Mouse (Mus musculus) midbrain, embryonic 15.5 days (tissue): ENCODE results near the gene Dlg3. TPM values are rescaled to one million over a fixed set of nuclear protein-coding genes. Genes with fewer than 3 reads are reported as not detected.

Experiments used
- ATAC-seq: fragments of 200-750 bp; cut with Nextera tagmentation; replicated peaks from 2 replicates; pipeline ENCODE4 v1.8.0; 2017; ENCODE audit warnings: moderate TSS enrichment
- H3K27ac ChIP-seq: fragments of 300-500 bp; sonication (generic); 2 replicates; pipeline ENCODE4 v1.5.1; 2015; ENCODE audit warnings: mild to moderate bottlenecking, inconsistent platforms
- H3K27me3 ChIP-seq: fragments of 300-500 bp; sonication (generic); replicated peaks from 2 replicates; pipeline ENCODE4 v1.6.1; 2015; ENCODE audit warnings: inconsistent platforms
- H3K36me3 ChIP-seq: fragments of 300-500 bp; sonication (generic); replicated peaks from 2 replicates; pipeline ENCODE4 v1.6.1; 2015; ENCODE audit warnings: inconsistent platforms
- H3K4me1 ChIP-seq: fragments of 300-500 bp; sonication (generic); 2 replicates; pipeline ENCODE4 v1.6.1; 2015; ENCODE audit warnings: inconsistent platforms
- H3K4me2 ChIP-seq: fragments of 300-500 bp; sonication (generic); 2 replicates; pipeline ENCODE4 v1.6.1; 2015; ENCODE audit warnings: inconsistent platforms, mild to moderate bottlenecking, moderate library complexity
- H3K4me3 ChIP-seq: fragments of 300-500 bp; sonication (generic); 2 replicates; pipeline ENCODE4 v1.5.1; 2015; ENCODE audit warnings: mild to moderate bottlenecking, inconsistent platforms
- H3K9ac ChIP-seq: fragments of 300-500 bp; sonication (generic); 2 replicates; pipeline ENCODE4 v1.6.1; 2015; ENCODE audit warnings: mild to moderate bottlenecking, inconsistent platforms
- H3K9me3 ChIP-seq: fragments of 300-500 bp; sonication (generic); 2 replicates; pipeline ENCODE4 v1.6.1; 2016; ENCODE audit warnings: inconsistent platforms
- WGBS: fragments of 180-500 bp; shearing (Covaris S2); methylation state at CpG from one replicate; pipeline ENCODE4 v1.1.7; 2015; ENCODE audit warnings: mixed read lengths; 5-methylcytosine and 5-hydroxymethylcytosine counted together
- polyA plus RNA-seq: library from polyadenylated mRNA; unstranded; fragments of >200 nt; fragmentation: Nextera tagmentation; extraction: Ambion mirVana; gene quantifications from 2 replicates; pipeline ENCODE4 v1.2.1, GENCODE M21; 2015

The Dlg3 gene
- polyA plus RNA-seq = 6.2 and 6.6 TPM in 2 replicates

DNA sequence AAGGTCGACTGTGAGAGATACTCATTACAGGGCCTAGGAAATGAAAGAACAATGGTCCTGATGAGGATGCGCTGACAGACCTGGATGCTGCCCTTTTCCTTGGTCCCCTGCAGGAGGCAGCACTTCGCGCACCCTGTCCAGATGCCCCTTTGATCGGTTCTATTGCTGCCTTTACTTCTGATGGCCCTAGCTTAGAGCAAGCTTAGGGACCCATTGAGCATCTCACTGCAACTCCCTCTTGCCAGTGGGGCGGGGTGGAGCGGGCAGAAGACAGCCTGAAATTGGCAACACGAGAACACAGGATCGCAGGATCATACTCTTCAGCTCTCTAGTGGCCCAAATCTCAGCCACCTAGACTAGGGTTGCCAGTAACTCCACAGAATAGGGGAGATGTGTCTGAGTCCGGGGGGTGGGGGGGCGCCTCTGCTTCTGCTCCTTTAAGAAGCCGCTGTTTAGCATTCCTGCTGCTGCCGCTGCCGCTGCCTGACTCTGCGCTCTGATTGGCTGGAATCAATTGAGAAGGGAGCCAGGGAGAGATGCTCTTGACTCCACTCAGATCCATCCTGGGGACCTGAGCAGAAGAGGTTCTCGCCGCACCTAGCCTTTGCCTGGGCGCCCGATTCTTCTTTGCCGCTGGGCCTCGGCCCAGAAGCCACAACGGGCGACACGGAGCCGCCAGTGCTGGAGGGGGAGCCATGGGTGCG is at the start of gene Dlg3:
TSS of gene Dlg3 (plus strand) at position 542 of the 704 bp plus-strand sequence.
- Histone ChIP-seq H3K27me3 (no peaks in the 10 kb centered on the region), H3K27ac (peak within 1 kb of the TSS; percentile 91), H3K4me1 (peaks cover 11% of the 10 kb centered on the region; the same call in 1 of the 2 replicates), H3K36me3 (no peaks in the 10 kb centered on the region), H3K9me3 (no peaks in the 10 kb centered on the region), H3K9ac (peak within 1 kb of the TSS; percentile 85), H3K4me3 (peak within 1 kb of the TSS; percentile 77), H3K4me2 (peak within 1 kb of the TSS; percentile 58)
- WGBS = 24% methylated on average over 26 of the region's 26 CpGs
- peak; percentile 94 for ATAC-seq

- Histone ChIP-seq H3K27ac (peak overlapping the region; percentile 72), H3K27me3 (0 out of 2 replicates have a peak, but pooled peaks cover 4% of the 10 kb centered on the region), H3K9ac (no peak overlapping the region), H3K36me3 (no peaks in the 10 kb centered on the region), H3K4me3 (no peak overlapping the region), H3K4me2 (no peak overlapping the region), H3K9me3 (no peaks in the 10 kb centered on the region), H3K4me1 (peaks cover 14% of the 10 kb centered on the region)
- 15% methylated on average over 1 of the region's 1 CpGs for WGBS
- ATAC-seq = peak; percentile 60
Measured at GRCm38 (mm10) chrX:100728947-100729346, 38.6 kb upstream of the Dlg3 start.

DNA sequence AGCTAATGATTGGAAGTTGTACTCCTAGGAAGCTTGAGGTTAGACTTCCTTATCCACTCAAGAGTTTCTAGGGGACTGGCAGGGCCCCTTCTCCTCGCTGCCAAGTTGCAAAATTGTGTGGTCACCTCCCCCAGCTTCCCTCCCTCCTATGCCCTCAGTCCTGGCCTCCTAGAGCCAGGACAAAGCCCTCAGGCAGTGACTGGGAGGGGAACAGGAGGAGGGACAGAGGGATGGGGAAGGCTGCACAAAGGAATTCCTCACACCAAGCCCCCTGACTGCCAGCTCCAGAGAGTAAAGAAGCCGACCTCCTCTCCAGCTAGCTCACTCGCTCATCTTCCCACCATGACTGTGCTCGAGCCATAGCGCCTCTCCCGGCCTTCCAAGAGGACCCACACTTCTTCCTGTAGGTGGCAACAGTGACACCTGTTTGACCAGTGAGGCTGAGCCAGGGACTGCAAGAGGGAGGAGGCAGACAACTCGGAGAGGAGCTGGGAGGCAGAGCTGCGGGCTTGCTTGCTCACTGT is 37.8 kb upstream of the Dlg3 start, which contains the start of gene Gdpd2:
TSS of gene Gdpd2 (plus strand) at position 209 of the 524 bp plus-strand sequence.
- H3K4me2 ChIP-seq = peak within 1 kb of the TSS; percentile 53
- H3K9me3 ChIP-seq = no peaks in the 10 kb centered on the region
- peak; percentile 90 for ATAC-seq
- H3K4me3 ChIP-seq = peak within 1 kb of the TSS; percentile 37
- H3K27me3 ChIP-seq = 0 out of 2 replicates have a peak, but pooled peaks cover 4% of the 10 kb centered on the region
- WGBS = 21% methylated on average over 8 of the region's 8 CpGs
- H3K9ac ChIP-seq = peak within 1 kb of the TSS; percentile 45; the same call in 1 of the 2 replicates
- H3K4me1 ChIP-seq = peaks cover 14% of the 10 kb centered on the region
- peak within 1 kb of the TSS; percentile 72 for H3K27ac ChIP-seq
- no peaks in the 10 kb centered on the region for H3K36me3 ChIP-seq

GRCm38 (mm10) chrX:100730266-100730665 is 37.3 kb upstream of the Dlg3 start:
- Histone ChIP-seq H3K9ac (peak overlapping the region; percentile 45; the same call in 1 of the 2 replicates), H3K27me3 (0 out of 2 replicates have a peak, but pooled peaks cover 4% of the 10 kb centered on the region), H3K4me1 (peaks cover 14% of the 10 kb centered on the region), H3K4me3 (peak overlapping the region; percentile 37), H3K27ac (peak overlapping the region; percentile 72), H3K4me2 (peak overlapping the region; percentile 53), H3K36me3 (no peaks in the 10 kb centered on the region), H3K9me3 (no peaks in the 10 kb centered on the region)
- ATAC-seq = peak; percentile 61
- 33% methylated on average over 8 of the region's 8 CpGs for WGBS

GRCm38 (mm10) chrX:100734359-100734758 is 33.2 kb upstream of the Dlg3 start:
- Histone ChIP-seq H3K4me2 (no peak overlapping the region), H3K9ac (no peak overlapping the region), H3K4me3 (no peak overlapping the region), H3K36me3 (no peaks in the 10 kb centered on the region), H3K27ac (no peak overlapping the region), H3K4me1 (peaks cover 8% of the 10 kb centered on the region), H3K27me3 (0 out of 2 replicates have a peak, but pooled peaks cover 4% of the 10 kb centered on the region), H3K9me3 (no peaks in the 10 kb centered on the region)
- ATAC-seq = no peak
- 81% methylated on average over 7 of the region's 7 CpGs for WGBS

DNA sequence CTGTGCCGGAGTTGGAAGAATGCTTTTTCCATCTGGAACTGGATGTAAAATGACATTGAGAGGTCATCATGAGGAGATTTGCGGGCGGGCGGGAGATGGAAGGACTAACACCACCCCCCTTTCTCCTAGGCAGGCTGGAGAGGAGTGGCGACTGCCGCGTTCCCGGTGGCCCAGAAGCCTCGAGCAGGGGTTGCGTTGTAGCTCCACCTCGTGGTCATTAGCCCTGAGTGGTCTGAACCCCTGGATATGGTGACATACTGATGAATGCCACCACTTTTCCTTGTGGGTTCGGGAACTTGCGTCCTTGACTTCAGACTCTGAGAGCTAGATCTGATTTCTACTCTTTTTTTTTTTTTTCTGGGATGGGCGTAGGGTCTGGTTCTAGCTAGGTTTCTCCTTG is 28.6 kb upstream of the Dlg3 start:
- Histone ChIP-seq H3K27me3 (no peaks in the 10 kb centered on the region), H3K4me3 (peak overlapping the region; percentile 33), H3K4me1 (0 out of 2 replicates have a peak, but pooled peaks cover 8% of the 10 kb centered on the region), H3K9me3 (no peaks in the 10 kb centered on the region), H3K27ac (peak overlapping the region; percentile 25; the same call in 1 of the 2 replicates), H3K36me3 (no peaks in the 10 kb centered on the region), H3K4me2 (peak overlapping the region; percentile 52), H3K9ac (no peak overlapping the region)
- ATAC-seq = peak; percentile 87
- WGBS = 22% methylated on average over 14 of the region's 14 CpGs

DNA sequence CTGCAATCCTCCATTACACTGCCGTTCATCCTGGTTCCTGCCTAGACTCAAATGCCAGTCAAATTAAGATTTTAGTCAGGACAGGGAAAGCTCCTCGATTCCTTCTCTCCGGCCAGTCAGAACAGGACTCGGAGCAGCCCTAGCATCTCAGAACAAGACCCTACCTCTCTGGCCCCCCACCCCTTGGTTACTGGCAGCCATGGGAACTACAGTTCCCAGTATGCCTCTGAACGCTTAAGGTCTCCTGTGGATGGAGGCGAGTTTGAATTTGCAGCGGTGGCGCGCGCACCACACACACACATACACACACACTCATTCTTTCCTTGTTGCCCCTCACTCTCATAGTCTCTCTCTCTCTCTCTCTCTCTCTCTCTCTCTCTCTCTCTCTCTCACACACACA is 28.1 kb upstream of the Dlg3 start:
- 37% methylated on average over 10 of the region's 10 CpGs for WGBS
- Histone ChIP-seq H3K36me3 (no peaks in the 10 kb centered on the region), H3K9me3 (no peaks in the 10 kb centered on the region), H3K4me3 (peak overlapping the region; percentile 33), H3K9ac (no peak overlapping the region), H3K4me2 (peak overlapping the region; percentile 52), H3K27me3 (no peaks in the 10 kb centered on the region), H3K27ac (peak overlapping the region; percentile 25; the same call in 1 of the 2 replicates), H3K4me1 (0 out of 2 replicates have a peak, but pooled peaks cover 8% of the 10 kb centered on the region)
- peak; percentile 88 for ATAC-seq

DNA sequence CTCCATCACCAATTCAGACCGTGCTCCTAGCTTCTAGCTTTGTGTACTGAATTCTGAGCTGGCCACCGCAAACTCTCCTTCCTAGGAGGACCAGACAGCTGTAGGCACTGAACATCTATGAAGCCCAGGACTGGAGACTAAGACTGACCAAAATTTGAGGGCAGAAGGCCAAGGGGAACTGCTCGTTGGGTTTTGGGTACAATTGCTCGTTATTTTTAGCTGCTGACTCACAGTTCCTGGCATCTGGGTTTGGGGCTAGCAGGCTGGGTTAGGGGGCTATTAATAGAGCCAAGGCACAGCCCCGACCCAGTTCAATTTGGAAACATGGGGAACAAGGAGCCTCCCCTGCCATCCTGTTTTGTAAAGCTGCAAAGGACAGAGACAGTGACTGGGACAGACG is 26.7 kb upstream of the Dlg3 start:
- no peaks in the 10 kb centered on the region for H3K27me3 ChIP-seq
- 62% methylated on average over 6 of the region's 6 CpGs for WGBS
- no peaks in the 10 kb centered on the region for H3K9me3 ChIP-seq
- no peak overlapping the region for H3K4me3 ChIP-seq
- H3K36me3 ChIP-seq = no peaks in the 10 kb centered on the region
- H3K27ac ChIP-seq = no peak overlapping the region
- H3K4me1 ChIP-seq = 0 out of 2 replicates have a peak, but pooled peaks cover 8% of the 10 kb centered on the region
- H3K9ac ChIP-seq = no peak overlapping the region
- H3K4me2 ChIP-seq = no peak overlapping the region
- no peak for ATAC-seq

DNA sequence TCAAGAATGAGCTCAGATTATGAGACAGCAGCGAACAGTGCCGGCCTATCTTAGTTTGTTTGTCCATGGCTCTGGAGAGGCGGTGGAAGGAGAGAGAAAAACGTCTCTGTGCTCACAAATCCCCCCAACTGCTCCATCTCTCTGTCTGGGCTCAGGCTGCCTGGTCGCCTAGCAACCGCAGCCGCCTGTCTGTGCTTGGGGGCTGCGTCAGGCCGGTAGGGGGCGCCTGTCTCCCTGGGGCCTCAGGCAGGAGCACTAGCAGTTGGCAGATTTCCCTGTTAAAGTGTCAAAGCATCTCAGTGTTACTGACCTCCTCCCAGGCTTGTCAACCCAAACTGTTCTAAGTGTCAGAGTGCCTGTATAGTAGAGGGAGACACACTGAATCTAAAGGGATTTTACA is 25.6 kb upstream of the Dlg3 start:
- H3K36me3 ChIP-seq = no peaks in the 10 kb centered on the region
- peak; percentile 71 for ATAC-seq
- 12% methylated on average over 10 of the region's 10 CpGs for WGBS

DNA sequence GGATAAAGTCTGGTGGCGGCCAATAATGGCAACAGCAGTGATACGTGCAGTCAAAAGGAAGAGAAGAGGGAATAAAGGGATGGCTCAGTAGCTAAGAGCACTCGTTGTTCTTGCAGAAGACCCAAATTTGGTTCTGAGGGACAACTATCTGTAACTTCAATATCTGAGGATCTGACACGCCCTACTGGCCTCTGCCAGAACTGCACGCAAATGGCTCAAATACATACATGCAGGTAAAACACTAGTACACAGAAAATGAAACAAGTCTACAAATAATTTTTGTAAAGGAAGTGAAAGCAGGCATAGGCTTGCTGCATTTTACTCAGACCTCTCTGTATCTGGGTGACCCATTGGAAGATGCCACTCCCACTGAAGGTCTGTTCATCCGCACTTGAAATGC is 1.7 kb upstream of the Dlg3 start:
- ATAC-seq = no peak
- Histone ChIP-seq H3K4me2 (no peak overlapping the region), H3K4me3 (no peak overlapping the region), H3K4me1 (peaks cover 7% of the 10 kb centered on the region; the same call in 1 of the 2 replicates), H3K27ac (no peak overlapping the region), H3K9ac (no peak overlapping the region), H3K9me3 (no peaks in the 10 kb centered on the region), H3K36me3 (no peaks in the 10 kb centered on the region), H3K27me3 (no peaks in the 10 kb centered on the region)
- WGBS = 86% methylated on average over 6 of the region's 6 CpGs

More for the DNA sequence above, 25.6 kb upstream of the Dlg3 start:
- Histone ChIP-seq H3K9me3 (no peaks in the 10 kb centered on the region), H3K4me1 (0 out of 2 replicates have a peak, but pooled peaks cover 8% of the 10 kb centered on the region), H3K27me3 (no peaks in the 10 kb centered on the region), H3K27ac (0 out of 2 replicates have a peak overlapping the region, but pooled peaks have one; percentile 13), H3K9ac (no peak overlapping the region), H3K4me3 (no peak overlapping the region), H3K4me2 (no peak overlapping the region)

DNA sequence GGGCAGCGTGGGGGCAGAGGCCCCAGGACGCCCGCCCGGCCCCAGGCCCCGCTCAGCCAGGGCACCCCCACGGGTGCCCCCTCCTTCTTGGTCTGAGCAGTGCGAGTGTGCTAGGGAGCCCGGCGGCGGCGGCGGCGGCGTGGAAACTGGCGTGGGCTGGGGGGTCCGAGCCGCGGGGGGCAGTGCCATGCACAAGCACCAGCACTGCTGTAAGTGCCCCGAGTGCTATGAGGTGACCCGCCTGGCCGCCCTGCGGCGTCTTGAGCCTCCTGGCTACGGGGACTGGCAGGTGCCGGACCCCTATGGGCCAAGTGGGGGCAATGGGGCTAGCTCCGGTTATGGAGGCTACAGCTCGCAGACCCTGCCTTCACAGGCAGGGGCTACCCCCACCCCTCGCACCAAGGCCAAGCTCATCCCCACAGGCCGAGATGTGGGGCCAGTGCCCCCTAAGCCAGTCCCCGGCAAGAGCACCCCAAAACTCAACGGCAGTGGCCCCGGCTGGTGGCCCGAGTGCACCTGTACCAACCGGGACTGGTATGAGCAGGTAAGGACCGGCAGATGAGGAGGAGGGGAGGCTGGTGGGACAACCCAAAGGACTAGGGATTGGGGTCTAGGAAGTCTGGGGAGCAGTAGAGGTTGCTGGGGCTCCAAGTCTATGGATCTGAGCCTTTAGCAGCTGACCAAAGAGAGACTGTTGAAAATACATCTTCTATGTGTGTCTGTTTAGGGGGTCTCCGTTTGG is 534 bp downstream of the Dlg3 start:
- ATAC-seq = peak; percentile 73
- H3K4me3 ChIP-seq = peak overlapping the region; percentile 77
- no peaks in the 10 kb centered on the region for H3K27me3 ChIP-seq
- H3K27ac ChIP-seq = peak overlapping the region; percentile 91
- peaks cover 11% of the 10 kb centered on the region; the same call in 1 of the 2 replicates for H3K4me1 ChIP-seq
- WGBS = 32% methylated on average over 29 of the region's 36 CpGs
- peak overlapping the region; percentile 58 for H3K4me2 ChIP-seq
- H3K9me3 ChIP-seq = no peaks in the 10 kb centered on the region
- H3K36me3 ChIP-seq = no peaks in the 10 kb centered on the region
- H3K9ac ChIP-seq = peak overlapping the region; percentile 85

GRCm38 (mm10) chrX:100769281-100769680 is 1.8 kb downstream of the Dlg3 start:
- 0 out of 2 replicates have a peak, but pooled peaks have one; percentile 8 for ATAC-seq
- H3K4me1 ChIP-seq = peaks cover 11% of the 10 kb centered on the region; the same call in 1 of the 2 replicates
- WGBS = 55% methylated on average over 5 of the region's 5 CpGs

More at GRCm38 (mm10) chrX:100769281-100769680, 1.8 kb downstream of the Dlg3 start:
- Histone ChIP-seq H3K27ac (peak overlapping the region; percentile 91), H3K9ac (peak overlapping the region; percentile 85), H3K27me3 (no peaks in the 10 kb centered on the region), H3K9me3 (no peaks in the 10 kb centered on the region), H3K4me3 (peak overlapping the region; percentile 77), H3K36me3 (no peaks in the 10 kb centered on the region), H3K4me2 (peak overlapping the region; percentile 58)
